Mouse (Mus musculus): ENCODE measurements around the gene Mpzl3. TPM values are rescaled to one million over a fixed set of nuclear protein-coding genes. Genes with fewer than 3 reads are reported as not detected.

The Mpzl3 gene
- total and polyA plus RNA-seq, 3 experiments, result 3.1 to 5.3 (median 5.2) TPM

DNA sequence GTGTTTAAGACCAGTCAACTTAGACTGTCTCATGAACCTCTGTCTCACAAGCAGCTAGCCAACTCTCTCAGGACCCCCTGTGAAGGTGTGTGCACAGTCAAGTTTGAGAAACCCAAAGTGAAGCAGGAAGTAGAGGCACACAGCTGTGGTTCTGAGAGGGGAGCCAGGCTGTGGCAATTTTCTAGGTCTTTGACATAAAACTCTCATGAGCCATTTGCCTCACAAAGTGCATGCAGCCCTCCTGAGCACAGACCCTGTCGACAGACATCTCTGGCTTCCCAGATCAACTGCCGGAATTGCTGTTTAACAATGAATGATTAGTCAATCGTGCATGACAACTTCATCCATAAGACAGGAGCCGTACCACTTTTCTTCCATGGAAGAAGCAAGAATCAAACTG is 46.6 kb upstream of the Mpzl3 start:
- no peak overlapping the region for H3K27ac ChIP-seq (ENCODE audit: insufficient read depth, low read depth)
- H3K4me2 ChIP-seq (ENCODE audit: insufficient read depth, low read depth, poor library complexity, severe bottlenecking), result no peak overlapping the region
- no peak overlapping the region for H3K4me3 ChIP-seq (replicated peaks in 1 of 3; ENCODE audit: low read depth in 2 of 3, low read length in 2 of 3, poor library complexity in 1 of 3)
- dilution Hi-C loops (cut with MboI; ENCODE audit: extremely low pct_ligation_motif_present, extremely low pct_unique_long_range_greater_than_20kb, low sequenced_read_pairs) (no loop called here), in situ Hi-C loops (cut with MboI; ENCODE audit: low pct_ligation_motif_present, low pct_unique_long_range_greater_than_20kb, low sequenced_read_pairs) (loop anchor here (5.0 to 25.0 kb wide), 2 partner anchors 36 to 379 kb away; partner anchors contain the start of gene Fxyd2)
- peaks cover 15 to 25% of the 10 kb centered on the region in 2 experiments for H3K4me1 ChIP-seq (ENCODE audit: control insufficient read depth in 1 of 2, insufficient read depth in 2 of 2)
- TF ChIP-seq ZNF384 (IDR thresholded peaks at IDR 0.05; ENCODE audit: low read depth, low read length), result no peak
- TF ChIP-seq SIN3A (IDR thresholded peaks at IDR 0.05; ENCODE audit: low read length), result no peak
- TF ChIP-seq RAD21 (IDR thresholded peaks at IDR 0.05; ENCODE audit: low read depth, low read length), result no peak
- no peak for TF ChIP-seq GABPA (IDR thresholded peaks at IDR 0.05; ENCODE audit: insufficient replicate concordance, low read depth, low read length)
- TF ChIP-seq CHD2 (IDR thresholded peaks at IDR 0.05; ENCODE audit: low read length), result no peak
- no peak for TF ChIP-seq ELF1 (IDR thresholded peaks at IDR 0.05; ENCODE audit: low read depth, low read length)
- no peak for TF ChIP-seq ZMIZ1 (IDR thresholded peaks at IDR 0.05; ENCODE audit: low read depth, low read length)
- TF ChIP-seq USF2 (conservative IDR thresholded peaks at IDR 0.05; ENCODE audit: low read depth, low read length), result no peak
- H3K9me3 ChIP-seq (replicated peaks; ENCODE audit: low read length), result no peaks in the 10 kb centered on the region
- no peaks in the 10 kb centered on the region for H3K27me3 ChIP-seq (replicated peaks)
- DNase-seq (ENCODE audit: extremely low read depth), result no peak
- H3K9ac ChIP-seq (ENCODE audit: insufficient read depth, low read depth), result no peak overlapping the region
- H3K79me2 ChIP-seq (replicated peaks; ENCODE audit: control insufficient read depth, extremely low read depth, insufficient read depth, poor library complexity, severe bottlenecking), result no peaks in the 10 kb centered on the region
- H3K36me3 ChIP-seq (replicated peaks in 1 of 2; ENCODE audit: control insufficient read depth in 1 of 2, insufficient read depth in 1 of 2, low read length in 1 of 2), result no peaks in the 10 kb centered on the region

DNA sequence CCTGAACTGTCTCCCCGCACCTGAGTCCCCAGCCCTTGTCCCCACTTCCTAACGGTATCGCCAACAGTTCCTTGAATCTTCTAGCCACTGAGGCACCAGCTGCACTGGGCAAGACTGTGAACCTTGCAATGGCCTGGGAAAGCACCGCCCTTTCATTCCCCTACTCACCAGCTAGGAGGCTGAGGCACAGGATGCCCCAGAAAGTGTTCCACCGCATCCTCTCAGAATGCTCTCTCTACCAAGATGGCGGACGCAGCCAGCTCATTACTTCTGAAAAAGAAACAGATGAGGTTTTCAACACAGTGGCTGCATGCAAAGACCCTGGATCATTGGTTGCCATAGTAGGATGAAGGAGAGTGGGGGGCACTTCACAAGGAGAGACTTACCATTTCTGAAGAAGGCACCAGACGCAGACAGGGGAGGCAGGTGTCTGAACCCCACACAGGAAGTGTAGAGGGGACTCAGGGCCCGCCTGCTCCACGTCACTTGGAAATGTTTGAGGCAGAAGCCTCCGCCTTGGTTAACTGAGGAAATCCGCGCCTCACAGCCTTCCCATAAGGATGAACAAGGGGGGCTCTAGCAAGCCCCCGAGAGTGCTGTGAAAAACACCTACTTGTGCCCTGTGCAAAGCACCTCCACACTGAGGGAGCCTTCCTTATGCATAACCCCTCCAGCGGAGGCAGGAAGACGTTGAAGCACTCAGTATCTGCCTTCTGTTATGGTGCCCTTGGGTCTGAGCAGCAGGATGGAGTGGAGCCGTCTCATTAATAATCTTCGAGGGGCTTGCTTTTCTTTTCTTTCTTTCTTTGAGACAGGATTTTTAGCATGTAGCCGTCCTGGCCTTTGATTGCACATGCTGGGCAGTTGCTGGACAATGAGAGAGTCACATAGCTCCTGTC is 45.6 kb upstream of the Mpzl3 start, which contains the start of gene Cd3e:
Gene Cd3e (minus strand): TSS at position 448 of the 899 bp plus-strand sequence.
- H3K9ac ChIP-seq (ENCODE audit: insufficient read depth, low read depth), result no peak within 1 kb of the TSS
- TF ChIP-seq JUN (IDR thresholded peaks at IDR 0.05; ENCODE audit: insufficient read depth, low read depth, low read length), result no peak
- H3K4me1 ChIP-seq (ENCODE audit: control insufficient read depth in 1 of 2, insufficient read depth in 2 of 2), result peaks cover 15 to 25% of the 10 kb centered on the region in 2 experiments
- no peak within 1 kb of the TSS for H3K27ac ChIP-seq (ENCODE audit: insufficient read depth, low read depth)
- no peak within 1 kb of the TSS for H3K4me2 ChIP-seq (ENCODE audit: insufficient read depth, low read depth, poor library complexity, severe bottlenecking)
- in situ Hi-C loops (cut with MboI; ENCODE audit: low pct_ligation_motif_present, low pct_unique_long_range_greater_than_20kb, low sequenced_read_pairs) (loop anchor here (5.0 to 25.0 kb wide), 2 partner anchors 37 to 378 kb away; partner anchors contain the start of gene Fxyd2), dilution Hi-C loops (cut with MboI; ENCODE audit: extremely low pct_ligation_motif_present, extremely low pct_unique_long_range_greater_than_20kb, low sequenced_read_pairs) (no loop called here)
- H3K79me2 ChIP-seq (replicated peaks; ENCODE audit: control insufficient read depth, extremely low read depth, insufficient read depth, poor library complexity, severe bottlenecking), result no peaks in the 10 kb centered on the region
- H3K36me3 ChIP-seq (replicated peaks in 1 of 2; ENCODE audit: control insufficient read depth in 1 of 2, insufficient read depth in 1 of 2, low read length in 1 of 2), result no peaks in the 10 kb centered on the region
- no peaks in the 10 kb centered on the region for H3K27me3 ChIP-seq (replicated peaks)
- no peak within 1 kb of the TSS for H3K4me3 ChIP-seq (replicated peaks in 1 of 3; ENCODE audit: low read depth in 2 of 3, low read length in 2 of 3, poor library complexity in 1 of 3)
- no peak for DNase-seq (ENCODE audit: extremely low read depth)
- peaks cover 1% of the 10 kb centered on the region for H3K9me3 ChIP-seq (replicated peaks; ENCODE audit: low read length)

DNA sequence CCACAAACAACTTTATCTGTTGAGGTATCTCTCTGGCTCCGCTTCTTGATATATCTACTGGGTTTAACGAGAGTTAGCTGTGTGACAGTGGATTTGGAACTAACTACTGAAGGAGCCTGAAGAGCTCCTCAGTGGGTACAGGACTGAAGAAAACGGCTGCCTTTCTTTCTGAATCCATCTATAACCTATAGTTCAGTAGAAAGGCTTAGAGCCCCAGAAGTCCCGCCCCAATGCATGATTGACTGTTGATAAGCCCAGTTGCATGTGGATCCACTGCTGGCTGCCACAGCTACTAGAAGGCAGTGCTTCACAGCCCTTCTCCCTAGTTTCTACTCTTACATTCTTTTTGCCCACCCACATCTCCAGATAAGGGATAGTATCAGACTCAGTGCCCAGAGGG is 44.5 kb upstream of the Mpzl3 start:
- H3K27me3 ChIP-seq (replicated peaks), result no peaks in the 10 kb centered on the region
- in situ Hi-C loops (cut with MboI; ENCODE audit: low pct_ligation_motif_present, low pct_unique_long_range_greater_than_20kb, low sequenced_read_pairs), result loop anchor here (25.0 kb wide), 1 partner anchor 377 kb away; the partner anchor contains the start of gene Fxyd2

More for the DNA sequence above, 44.5 kb upstream of the Mpzl3 start:
- H3K36me3 ChIP-seq (replicated peaks in 1 of 2; ENCODE audit: control insufficient read depth in 1 of 2, insufficient read depth in 1 of 2, low read length in 1 of 2), result no peaks in the 10 kb centered on the region
- no peaks in the 10 kb centered on the region for H3K79me2 ChIP-seq (replicated peaks; ENCODE audit: control insufficient read depth, extremely low read depth, insufficient read depth, poor library complexity, severe bottlenecking)
- H3K9ac ChIP-seq (ENCODE audit: insufficient read depth, low read depth), result no peak overlapping the region
- peaks cover 15 to 25% of the 10 kb centered on the region in 2 experiments for H3K4me1 ChIP-seq (ENCODE audit: control insufficient read depth in 1 of 2, insufficient read depth in 2 of 2)
- DNase-seq (ENCODE audit: extremely low read depth), result no peak
- H3K4me3 ChIP-seq (replicated peaks in 1 of 3; ENCODE audit: low read depth in 2 of 3, low read length in 2 of 3, poor library complexity in 1 of 3), result no peak overlapping the region
- peaks cover 6% of the 10 kb centered on the region for H3K9me3 ChIP-seq (replicated peaks; ENCODE audit: low read length)
- dilution Hi-C loops (cut with MboI; ENCODE audit: extremely low pct_ligation_motif_present, extremely low pct_unique_long_range_greater_than_20kb, low sequenced_read_pairs), result no loop called here
- no peak overlapping the region for H3K4me2 ChIP-seq (ENCODE audit: insufficient read depth, low read depth, poor library complexity, severe bottlenecking)
- no peak overlapping the region for H3K27ac ChIP-seq (ENCODE audit: insufficient read depth, low read depth)
- TF ChIP-seq JUND (conservative IDR thresholded peaks at IDR 0.05; ENCODE audit: low read depth, low read length) (no peak), PAX5 (IDR thresholded peaks at IDR 0.05; ENCODE audit: low read length) (no peak), USF2 (conservative IDR thresholded peaks at IDR 0.05; ENCODE audit: low read depth, low read length) (no peak), MAZ (IDR thresholded peaks at IDR 0.05; ENCODE audit: low read depth, low read length) (no peak), ZKSCAN1 (IDR thresholded peaks at IDR 0.05; ENCODE audit: borderline replicate concordance, low read depth, low read length) (no peak), MXI1 (IDR thresholded peaks at IDR 0.05; ENCODE audit: low read depth, low read length) (no peak), RCOR1 (conservative IDR thresholded peaks at IDR 0.05; ENCODE audit: low read depth, low read length) (no peak), ELF1 (IDR thresholded peaks at IDR 0.05; ENCODE audit: low read depth, low read length) (no peak), IRF4 (IDR thresholded peaks at IDR 0.05; ENCODE audit: low read depth, low read length) (no peak), ZC3H11A (IDR thresholded peaks at IDR 0.05; ENCODE audit: low read depth, low read length) (no peak), ZNF384 (IDR thresholded peaks at IDR 0.05; ENCODE audit: low read depth, low read length) (no peak), ZMIZ1 (IDR thresholded peaks at IDR 0.05; ENCODE audit: low read depth, low read length) (no peak), UBTF (IDR thresholded peaks at IDR 0.05; ENCODE audit: low read depth, low read length) (no peak), ETS1 (conservative IDR thresholded peaks at IDR 0.05; ENCODE audit: low read depth, low read length) (no peak), EP300 (IDR thresholded peaks at IDR 0.05; ENCODE audit: low read length) (no peak), MYC (IDR thresholded peaks at IDR 0.05; ENCODE audit: low read depth, low read length) (no peak)

Measured in CH12.LX (cell line).